Mouse (Mus musculus) frontal cortex, adult 2 months (tissue): ENCODE measurements around the gene Zdhhc22. TPM values are rescaled to one million over a fixed set of nuclear protein-coding genes. Genes with fewer than 3 reads are reported as not detected.

Experiments used
- DNase-seq, 2 experiments: peaks; one replicate each; pipeline ENCODE4 v3.0.0; 2022; ENCODE audit warnings: low spot score in 1 of 2; ENCODE audit errors: extremely low spot score in 1 of 2
- polyA plus RNA-seq: library from polyadenylated mRNA; depleted of rRNA; stranded (reverse); fragments of >200 nt; gene quantifications from 2 replicates; pipeline ENCODE4 v1.2.3, GENCODE M21; 2012

Gene Zdhhc22
- polyA plus RNA-seq, 1 experiment, result 41.3 TPM

DNA sequence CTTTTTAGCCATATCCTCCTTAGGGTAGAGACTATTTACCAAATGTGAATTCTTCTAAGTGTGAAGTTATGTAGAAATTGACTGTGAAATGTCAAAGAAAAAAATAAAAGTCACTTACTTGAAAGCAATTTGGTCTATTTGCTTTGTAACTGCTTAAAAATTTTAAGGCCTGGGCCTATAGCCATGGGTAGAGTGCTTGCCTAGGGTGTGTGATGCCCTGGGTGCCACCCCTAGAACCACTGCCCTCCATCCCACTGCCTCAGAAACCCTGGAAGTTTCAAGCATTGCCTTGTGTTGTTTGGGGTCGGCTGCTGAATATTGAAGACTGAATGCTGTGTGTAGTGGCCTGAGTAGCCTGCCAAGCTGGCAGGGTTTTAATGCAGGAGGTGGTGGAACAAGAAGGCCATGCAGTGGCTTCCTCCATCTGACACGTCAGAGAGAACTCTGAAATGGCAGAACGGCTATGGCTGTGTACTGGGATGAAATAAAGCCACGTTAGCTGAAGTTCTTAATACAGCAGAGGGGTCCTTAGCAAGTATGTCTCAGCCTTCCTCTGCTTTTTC lies 24.9 kb downstream of the Zdhhc22 start:
- no peak for DNase-seq

DNA sequence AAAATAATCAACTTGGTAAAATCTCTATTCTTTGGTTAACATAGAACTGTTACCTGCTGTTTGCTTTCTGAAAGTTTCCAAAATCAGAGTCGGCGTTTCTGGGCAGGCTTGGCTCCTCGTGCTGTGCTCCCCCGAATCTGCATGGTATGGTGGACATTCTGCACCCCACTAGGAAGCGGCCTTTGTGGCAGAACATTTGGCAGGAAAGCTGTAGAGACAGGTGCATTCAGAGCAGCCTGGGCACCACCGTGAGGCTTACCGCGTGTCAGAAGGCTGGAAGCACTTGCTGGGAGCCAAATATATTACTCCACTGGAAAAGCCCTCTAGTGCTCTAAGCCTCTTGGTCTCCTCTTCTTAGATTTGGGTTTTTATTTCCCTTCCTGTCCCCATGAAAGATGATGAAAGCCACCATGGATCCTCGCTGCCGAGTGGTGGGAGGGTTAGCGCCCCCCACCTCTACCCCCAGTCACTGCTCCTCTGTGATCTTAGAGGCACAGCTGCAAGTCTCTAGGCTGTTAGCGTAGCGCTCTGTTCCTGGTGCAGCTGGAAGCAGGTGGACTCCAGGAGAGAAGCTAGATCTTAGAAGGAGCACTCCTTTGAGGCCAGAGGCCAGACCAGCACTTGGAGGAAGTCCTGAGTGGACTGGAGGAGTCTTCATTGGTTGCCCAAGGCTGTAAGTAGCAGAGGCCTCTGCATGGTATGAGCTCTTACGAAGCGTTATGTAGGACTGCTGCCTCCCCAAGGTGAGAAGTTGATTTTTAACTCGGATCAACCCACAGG lies 25.8 kb downstream of the Zdhhc22 start:
- DNase-seq, result no peak

DNA sequence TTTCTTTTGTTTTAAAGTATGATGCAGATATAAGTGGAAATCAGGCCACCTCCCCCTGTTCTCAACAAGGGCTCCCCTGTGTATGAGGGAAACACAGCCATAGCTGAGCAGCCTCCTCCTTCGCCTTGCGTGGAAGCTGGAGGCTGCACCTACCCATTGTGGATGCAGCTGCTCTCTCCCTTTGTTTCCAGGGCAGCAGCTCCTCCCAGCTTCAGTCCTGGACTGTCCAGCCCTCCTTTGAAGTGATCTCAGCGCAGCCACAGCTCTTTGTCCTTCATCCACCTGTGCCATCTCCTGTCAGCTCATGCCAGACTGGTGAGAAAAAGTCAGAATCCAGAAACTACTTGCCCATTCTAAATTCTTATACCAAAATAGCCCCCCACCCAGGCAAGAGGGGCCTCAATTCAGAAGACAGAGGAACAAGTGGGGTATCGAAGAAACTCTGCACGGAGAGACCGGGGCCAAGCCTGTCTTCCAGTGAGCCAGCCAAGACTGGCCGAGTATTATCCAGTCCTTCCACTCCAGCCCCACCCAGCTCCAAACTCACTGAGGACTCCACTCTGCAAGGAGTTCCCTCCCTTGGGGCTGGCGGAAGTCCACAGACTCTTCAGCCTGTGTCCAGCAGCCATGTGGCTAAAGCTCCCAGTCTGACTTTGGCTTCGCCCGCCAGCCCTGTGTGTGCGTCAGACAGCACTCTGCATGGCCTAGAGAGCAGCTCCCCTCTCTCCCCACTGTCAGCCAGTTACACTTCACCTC lies 28.5 kb downstream of the Zdhhc22 start:
- DNase-seq, result no peak

DNA sequence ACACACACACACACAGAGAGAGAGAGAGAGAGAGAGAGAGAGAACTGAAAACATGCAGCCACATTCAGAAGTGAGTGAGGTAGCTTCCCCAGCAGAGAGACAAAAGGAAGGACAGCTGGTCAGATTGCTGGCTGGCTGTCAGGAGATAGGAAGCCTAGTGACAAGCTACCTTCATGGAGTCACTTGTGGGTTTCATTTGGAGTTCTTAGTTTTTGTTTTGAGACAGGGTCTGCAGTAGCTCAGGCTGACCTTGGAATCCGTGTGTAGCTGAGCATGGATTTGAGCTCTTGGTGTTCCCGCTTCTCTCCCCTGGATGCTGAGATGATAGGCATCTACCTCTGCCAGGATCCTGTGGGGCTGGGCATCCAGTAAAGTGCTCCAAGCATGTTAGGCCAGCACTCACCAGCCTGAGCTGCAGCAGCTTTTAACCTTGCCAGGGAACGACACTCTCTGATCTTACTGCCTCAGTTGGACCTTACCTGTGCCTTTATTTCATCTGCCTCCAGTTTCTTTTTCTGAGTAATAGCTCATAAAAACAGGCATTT lies 29.4 kb downstream of the Zdhhc22 start:
- DNase-seq, result no peak

DNA sequence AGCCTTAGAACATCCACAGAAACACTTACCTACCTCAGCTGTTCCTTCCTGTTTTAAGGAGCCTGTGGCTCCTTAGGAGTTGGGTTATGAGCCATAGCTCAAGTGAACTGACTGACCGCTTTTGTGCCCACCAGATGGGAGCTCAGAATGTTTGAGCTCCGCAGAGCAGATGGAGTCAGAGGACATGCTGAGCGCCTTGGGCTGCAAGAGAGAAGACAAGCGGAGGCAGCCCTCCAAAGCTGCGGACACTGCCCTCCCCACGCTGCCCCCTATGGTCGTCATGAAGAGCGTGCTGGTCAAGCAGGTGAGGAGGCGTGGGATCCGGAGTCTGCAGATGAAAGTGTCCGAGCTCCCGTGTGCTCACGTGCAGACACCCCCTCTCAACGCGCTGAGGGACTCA lies 30.1 kb downstream of the Zdhhc22 start:
- DNase-seq, result no peak

DNA sequence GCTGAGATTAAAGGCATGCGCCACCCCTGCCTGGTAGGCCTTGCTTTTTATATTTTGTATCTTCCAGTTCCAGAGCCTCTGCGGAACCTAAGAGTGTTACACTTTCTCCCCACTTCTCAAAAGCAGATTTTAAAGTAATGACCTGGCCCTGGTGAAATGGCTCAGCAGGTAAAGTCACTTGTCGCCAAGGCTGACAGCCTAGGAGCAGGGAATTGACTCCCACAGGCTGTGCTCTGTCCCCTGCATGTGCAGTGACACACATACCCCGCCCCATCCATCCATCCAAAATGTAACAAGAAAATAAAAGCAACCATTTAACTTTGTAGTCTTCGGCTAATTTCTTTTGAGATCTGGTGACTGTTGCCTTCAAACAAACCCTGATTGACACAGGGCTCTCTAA lies 30.6 kb downstream of the Zdhhc22 start:
- DNase-seq, result no peak

DNA sequence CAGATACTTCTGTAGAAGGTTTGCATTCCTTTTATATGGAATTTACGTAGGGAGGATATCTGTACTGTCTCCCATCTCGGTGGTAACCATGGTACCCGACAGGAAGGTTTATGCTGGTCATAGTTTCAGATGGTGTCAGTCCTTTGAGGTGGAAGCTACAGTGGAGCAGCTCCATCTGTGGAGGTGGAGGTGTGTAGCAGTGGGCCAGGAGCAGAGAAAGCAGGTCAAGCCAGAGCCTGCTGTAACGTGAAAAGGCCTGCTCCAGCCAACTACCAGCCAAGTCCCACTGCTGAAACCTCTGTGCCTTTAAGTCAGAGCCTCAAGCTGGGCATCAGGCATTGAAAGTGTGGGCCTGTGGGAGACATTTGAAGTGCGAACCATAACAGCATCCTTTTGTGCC lies 31.7 kb downstream of the Zdhhc22 start:
- DNase-seq, result no peak

DNA sequence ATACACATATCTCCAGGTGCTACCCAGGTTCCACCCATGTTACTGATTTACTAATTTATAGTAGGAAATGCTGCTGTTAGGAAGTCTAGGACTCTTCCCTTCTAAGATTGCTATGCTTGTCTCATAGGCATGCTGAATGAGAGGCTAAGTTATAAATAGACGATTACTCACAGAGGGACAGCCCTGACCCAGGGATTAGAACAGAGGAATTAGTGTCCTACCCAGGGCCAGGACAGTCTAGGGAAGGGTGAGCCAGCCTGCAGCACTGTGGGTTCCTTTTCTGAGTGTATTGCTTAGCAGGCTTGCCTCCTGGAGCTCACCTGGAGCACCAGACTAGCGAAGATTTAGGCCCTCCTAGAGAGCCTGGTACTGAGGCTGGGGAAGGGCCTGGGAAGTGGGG lies 34.3 kb downstream of the Zdhhc22 start:
- no peak for DNase-seq

DNA sequence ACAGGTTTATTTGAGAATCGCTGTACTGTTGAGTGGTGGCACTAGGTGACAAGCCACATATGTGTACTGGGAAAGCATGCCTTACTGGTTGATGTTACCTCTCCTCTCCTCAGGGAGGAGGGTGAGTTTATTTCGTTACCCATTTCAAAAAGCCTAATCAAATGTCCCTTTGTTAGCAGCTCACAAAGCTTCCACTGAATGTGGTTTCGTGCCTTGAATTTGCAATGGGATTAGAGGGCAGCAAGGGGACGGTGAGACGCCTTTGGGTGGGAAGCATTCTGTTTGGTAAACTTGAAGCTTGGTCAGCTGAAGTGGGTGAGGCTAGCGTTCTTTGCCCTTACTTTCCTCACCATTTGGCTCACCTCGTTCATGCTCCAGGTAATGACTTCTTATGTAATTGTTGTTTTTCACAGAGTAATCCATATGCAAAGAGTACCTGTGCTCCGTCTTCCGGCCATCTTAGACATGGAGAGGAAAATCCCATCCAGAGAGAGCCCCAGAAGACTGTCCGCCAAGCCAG lies 37.8 kb downstream of the Zdhhc22 start:
- DNase-seq, result no peak

DNA sequence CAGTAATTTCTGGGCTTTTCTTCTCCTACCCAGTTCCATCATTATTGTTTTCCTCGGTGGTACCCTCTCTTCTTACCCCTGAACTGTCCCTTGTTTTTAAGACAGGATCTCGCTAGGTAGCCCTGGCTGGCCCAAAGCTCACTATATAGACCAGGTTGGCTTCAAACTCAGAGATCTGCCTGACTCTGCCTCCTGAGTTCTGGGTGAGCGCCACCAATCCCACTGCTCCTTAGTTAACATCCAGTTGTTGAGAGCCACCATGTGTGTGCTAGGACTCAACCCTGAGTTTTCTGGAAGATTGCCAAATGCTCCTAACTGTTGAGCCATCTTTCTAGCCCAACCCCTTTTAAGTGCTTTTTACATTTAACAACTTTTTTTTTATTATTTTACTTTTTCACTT lies 39.3 kb downstream of the Zdhhc22 start:
- DNase-seq, result no peak

DNA sequence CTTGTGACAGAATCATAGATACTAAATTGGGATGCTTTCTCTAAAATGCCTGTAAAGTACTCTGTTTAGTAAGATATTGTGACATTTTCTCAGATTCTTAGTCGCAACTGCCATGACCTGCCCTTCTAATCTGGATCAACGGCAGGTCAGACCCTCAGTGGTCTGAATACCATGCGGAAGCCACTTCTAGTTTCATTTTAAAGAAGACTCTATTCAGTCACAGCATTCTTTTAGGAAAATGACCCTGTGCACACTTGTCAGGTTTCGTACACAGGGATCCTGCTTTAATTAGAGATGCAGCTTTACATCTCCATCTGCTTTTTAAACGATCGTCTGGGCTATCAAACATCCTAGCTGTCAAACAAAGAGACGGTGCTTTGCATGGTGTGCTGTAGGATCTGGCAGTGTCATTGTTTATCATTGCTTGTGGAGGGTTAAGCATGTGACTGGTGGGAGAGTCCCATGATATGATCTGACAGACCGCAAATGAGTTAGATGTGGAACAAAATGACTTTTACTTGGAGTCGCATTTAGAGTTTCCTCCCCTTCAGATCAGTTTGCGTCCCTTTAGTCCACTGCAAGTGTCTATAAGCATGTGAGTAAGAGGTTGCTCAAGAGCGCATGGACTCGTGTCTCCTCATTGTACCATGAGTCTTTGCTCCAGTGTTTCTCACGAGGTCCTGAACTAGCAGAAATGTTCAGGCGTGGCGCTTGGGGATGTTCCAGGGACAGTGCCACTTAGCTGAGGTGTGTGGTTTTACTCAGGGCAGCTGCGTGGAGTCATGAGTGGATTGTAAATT lies 39.9 kb downstream of the Zdhhc22 start:
- DNase-seq, result no peak

DNA sequence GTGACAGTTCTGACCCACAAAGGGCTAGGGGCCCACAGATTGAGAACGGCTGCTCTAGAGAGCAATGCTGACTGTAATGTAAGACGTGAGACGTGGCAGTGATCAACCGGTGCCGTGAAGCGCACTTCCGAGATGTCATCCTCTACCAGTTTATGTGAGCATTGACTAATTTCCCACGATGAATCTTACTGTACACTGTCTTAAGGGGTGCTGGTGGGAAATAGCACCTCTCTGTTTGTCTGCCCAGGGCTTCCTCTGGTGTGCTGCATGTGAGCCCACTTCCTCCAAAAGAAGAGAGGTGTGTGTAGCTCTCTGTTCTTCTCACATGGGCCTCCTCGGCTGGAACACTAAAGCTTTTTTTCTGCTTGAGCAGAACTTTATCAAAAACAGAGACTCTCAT lies 40.7 kb downstream of the Zdhhc22 start:
- no peak for DNase-seq

DNA sequence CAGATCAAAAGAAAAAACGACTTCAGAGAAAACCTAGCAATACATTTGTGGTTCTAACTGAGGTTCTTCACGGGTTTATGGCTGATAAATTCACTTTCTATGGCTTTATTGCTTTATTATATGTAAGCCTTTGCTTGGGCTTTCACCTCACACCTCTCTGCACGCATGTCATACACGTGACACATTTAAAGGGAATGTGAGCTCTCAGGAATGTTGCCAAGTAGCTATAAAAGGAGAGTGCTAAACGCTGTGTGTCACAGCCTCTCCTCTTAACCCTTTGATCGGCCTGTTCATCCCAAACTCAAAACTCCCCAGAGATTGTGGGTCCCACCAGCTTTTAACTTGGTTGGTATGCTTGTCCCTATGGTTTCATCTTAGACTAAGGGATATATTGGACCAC lies 41.6 kb downstream of the Zdhhc22 start:
- DNase-seq, result peak in 1 of 2 experiments; percentile 65

DNA sequence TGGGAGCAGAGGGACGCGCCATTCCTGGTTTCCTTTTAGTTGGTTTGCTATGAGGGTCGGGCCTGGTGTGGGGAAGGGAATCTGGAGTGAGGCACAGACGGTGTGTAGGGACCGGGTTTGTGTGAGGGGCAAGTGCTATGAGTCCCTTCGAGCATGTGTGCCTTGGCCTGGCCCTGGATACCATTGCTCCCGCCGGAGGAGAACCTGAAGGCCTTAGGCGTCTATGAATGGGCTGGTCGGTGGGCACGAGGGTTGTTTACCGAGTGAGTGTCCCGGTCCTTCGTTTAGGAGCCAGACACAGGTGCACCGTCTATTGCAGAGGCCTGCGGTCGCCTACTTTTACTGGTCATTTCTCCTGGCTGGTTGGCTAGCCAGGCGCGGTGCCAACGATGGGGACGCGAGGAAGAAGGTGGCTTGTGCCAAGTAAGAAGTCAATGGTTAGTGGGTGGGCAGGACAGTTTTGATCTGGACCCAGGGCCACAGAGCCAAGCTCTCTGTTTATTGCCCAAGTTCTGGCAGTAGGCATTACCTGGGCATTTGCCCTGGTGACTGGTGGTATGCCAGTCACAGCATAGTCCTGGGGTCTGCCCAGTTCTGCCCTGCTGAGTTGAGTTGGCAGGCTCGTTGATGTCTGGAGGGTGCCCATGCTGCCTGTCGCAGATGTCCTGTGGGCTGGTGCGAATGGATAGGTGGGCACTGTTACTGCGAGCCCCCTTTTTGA lies 42.4 kb downstream of the Zdhhc22 start:
- DNase-seq, result peak; percentile 55 to 66

DNA sequence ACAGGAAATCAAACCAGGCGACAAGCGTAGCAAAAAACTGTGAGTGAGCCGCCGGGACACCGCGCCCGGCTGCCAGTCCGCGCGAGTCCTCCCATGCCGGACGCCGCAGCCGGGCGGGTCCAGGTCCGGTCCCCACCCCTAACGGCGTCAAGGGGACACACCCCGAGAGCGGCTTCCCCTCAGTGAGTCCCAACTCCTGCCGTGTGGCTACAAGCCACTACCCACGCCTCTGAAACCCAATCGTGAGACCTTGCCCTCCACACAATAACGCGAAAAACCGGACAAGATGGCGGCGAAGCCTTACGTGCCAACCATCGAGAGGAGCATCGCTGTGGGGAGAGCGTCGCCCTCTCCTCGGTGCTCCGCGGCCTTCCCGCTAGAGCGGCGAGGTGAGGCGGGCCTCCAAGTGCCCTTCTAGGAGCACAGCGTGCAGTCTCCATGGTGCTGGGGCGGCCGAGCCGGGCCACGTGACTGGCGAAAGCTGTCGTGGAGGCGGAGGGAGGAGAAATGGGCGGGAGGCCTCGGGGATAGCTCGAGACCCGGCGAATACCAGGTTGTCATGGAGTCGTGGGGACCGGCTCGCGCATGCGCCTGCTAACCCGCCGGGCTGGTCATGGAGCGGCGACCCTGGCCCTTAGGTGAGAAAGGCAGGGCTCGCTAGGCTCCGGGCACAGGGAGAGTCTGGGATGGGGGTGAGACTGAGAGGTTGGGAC lies 43.2 kb downstream of the Zdhhc22 start, which contains the start of gene Cipc:
Cipc (plus strand) TSS at position 182 of the 713 bp plus-strand sequence.
- DNase-seq, result peak; percentile 98 to 99

DNA sequence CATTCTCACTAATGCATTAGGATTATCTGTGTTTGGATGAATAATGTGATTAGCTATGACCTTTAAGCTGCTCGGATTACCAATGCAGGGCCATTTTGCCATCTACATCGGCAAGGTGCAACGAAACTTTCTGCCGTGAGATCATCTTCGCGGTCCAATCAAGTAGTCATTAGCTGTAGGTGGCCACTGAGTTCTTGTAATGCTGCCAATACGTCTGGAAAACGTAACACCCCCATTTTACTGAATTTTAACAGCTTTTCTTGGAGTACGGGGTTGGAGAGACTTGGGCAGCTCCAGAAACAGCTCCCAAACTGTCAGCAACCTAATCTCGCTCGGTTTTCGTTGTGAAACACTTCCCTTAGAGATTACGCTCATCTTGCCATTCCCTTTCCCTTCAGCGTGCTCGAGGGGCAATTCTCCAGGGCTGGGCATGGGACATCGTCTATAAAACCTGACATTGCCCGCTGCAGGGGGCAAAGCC lies 43.9 kb downstream of the Zdhhc22 start:
- peak in 1 of 2 experiments; percentile 46 for DNase-seq

DNA sequence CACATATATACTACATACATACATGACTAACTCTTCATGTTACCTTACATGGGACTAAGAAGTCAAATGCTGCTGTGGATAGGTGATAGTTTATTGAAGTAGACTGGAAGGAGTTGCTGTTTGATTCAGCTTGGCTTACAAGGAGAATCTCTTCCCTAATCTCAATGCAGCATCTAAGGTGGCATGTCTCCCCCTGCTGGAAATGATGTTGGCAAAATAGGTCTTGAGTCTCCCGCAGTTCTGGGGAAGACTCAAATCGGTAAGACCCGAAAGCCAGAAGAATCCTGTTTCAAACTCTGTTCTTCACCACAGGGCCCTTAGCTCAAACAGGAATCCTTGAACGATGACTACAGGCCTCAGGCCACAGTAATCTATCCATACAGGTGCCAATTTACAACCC lies 45.1 kb downstream of the Zdhhc22 start:
- peak; percentile 71 to 92 for DNase-seq

DNA sequence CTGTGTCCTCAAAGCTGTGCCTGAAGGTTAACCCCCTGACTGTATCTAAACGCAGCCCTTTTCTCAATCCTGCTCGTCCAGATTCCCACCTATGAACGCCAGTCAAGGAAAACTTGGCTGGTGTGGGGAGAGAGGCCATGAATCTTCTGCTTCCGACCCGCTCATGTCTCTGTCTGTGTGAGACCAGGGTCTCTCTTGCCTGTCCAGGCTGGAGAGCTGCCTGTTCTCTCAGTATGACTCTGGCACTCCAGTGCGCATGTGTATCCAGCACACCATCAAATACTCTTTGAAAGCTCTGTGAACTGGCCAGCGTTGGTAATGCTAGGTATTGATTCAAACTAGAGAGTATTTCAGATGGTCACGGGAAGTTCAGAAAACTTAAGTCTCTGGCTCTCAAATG lies 46.8 kb downstream of the Zdhhc22 start:
- no peak for DNase-seq
